Comparison of ENCODE assay signal across 35 mouse cellular contexts in genomic region chr7:95460889-95461288, GRCm38 (mm10).
"Had no signal": no experiment of that assay in that cellular context is flagged by ENCODE, and none has a peak within 500 bp of the region (broad histone marks: within the 10 kb centered on the region; RNA-seq: fewer than 3 reads in every experiment).

No protein-coding gene starts in this region.

- H3K4me2 ChIP-seq: heart, embryonic 11.5 days; heart, embryonic 12.5 days; heart, embryonic 13.5 days; heart, embryonic 15.5 days; hindbrain, embryonic 12.5 days; hindbrain, embryonic 13.5 days; hindbrain, embryonic 14.5 days; hindbrain, embryonic 15.5 days; intestine, embryonic 15.5 days; kidney, embryonic 15.5 days had no signal

- H3K36me3 ChIP-seq: heart, embryonic 10.5 days; heart, embryonic 12.5 days; heart, embryonic 13.5 days; heart, embryonic 15.5 days; hindbrain, embryonic 10.5 days; hindbrain, embryonic 12.5 days; hindbrain, embryonic 13.5 days; hindbrain, embryonic 15.5 days; intestine, embryonic 15.5 days; kidney, embryonic 15.5 days had no signal

- H3K9ac ChIP-seq: heart, embryonic 12.5 days; heart, embryonic 13.5 days; heart, embryonic 15.5 days; hindbrain, embryonic 12.5 days; hindbrain, embryonic 13.5 days; hindbrain, embryonic 14.5 days; hindbrain, embryonic 15.5 days; intestine, embryonic 15.5 days; kidney, embryonic 15.5 days had no signal

- H3K9me3 ChIP-seq: heart, embryonic 10.5 days; heart, embryonic 12.5 days; heart, embryonic 13.5 days; heart, embryonic 15.5 days; hindbrain, embryonic 10.5 days; hindbrain, embryonic 12.5 days; hindbrain, embryonic 13.5 days; hindbrain, embryonic 15.5 days; intestine, embryonic 15.5 days; kidney, embryonic 15.5 days had no signal

- H3K4me3 ChIP-seq: heart, embryonic 10.5 days; heart, embryonic 12.5 days; heart, embryonic 13.5 days; heart, embryonic 15.5 days; hindbrain, embryonic 10.5 days; hindbrain, embryonic 12.5 days; hindbrain, embryonic 13.5 days; hindbrain, embryonic 15.5 days; intestine, embryonic 15.5 days; kidney, embryonic 15.5 days; layer of hippocampus, adult 2 months; left cerebral cortex, adult 2 months had no signal

- ATAC-seq: hindbrain, embryonic 16.5 days; hindbrain, postnatal 0 days; inflammation-experienced regulatory T-cells, adult 6 months; intestine, embryonic 15.5 days; intestine, embryonic 16.5 days; intestine, postnatal 0 days had no signal

- DNase-seq: heart, postnatal 10 days; heart, postnatal 14 days; heart, postnatal 36 days; heart, postnatal 4 days; kidney, adult 11 months; kidney, adult 18-20 months; kidney, adult 2 months; kidney, adult 8-10 months; kidney, adult 9 months; kidney, postnatal 10 days; kidney, postnatal 14 days; kidney, postnatal 25 days; kidney, postnatal 36 days; kidney, postnatal 4 days; layer of hippocampus, adult 9-11 months; layer of hippocampus, postnatal 36 days had no signal

- H3K4me1 ChIP-seq: heart, embryonic 10.5 days; heart, embryonic 12.5 days; heart, embryonic 13.5 days; heart, embryonic 15.5 days; hindbrain, embryonic 10.5 days; hindbrain, embryonic 12.5 days; hindbrain, embryonic 13.5 days; hindbrain, embryonic 15.5 days; intestine, embryonic 15.5 days; kidney, embryonic 15.5 days had no signal

- H3K27ac ChIP-seq: heart, embryonic 10.5 days; heart, embryonic 13.5 days; heart, embryonic 15.5 days; hindbrain, embryonic 10.5 days; hindbrain, embryonic 12.5 days; hindbrain, embryonic 13.5 days; hindbrain, embryonic 14.5 days; hindbrain, embryonic 15.5 days; hindbrain, postnatal 0 days; intestine, embryonic 15.5 days; kidney, embryonic 15.5 days; layer of hippocampus, adult 2 months; left cerebral cortex, adult 2 months had no signal

- H3K27me3 ChIP-seq: heart, embryonic 12.5 days; heart, embryonic 13.5 days; heart, embryonic 15.5 days; hindbrain, embryonic 12.5 days; hindbrain, embryonic 13.5 days; hindbrain, embryonic 15.5 days; intestine, embryonic 15.5 days; kidney, embryonic 15.5 days had no signal
